Mouse (Mus musculus) forebrain, embryonic 11.5 days (tissue): ENCODE measurements around the gene Rai14. TPM values are rescaled to one million over a fixed set of nuclear protein-coding genes. Genes with fewer than 3 reads are reported as not detected.

ENCODE experiments used
- ATAC-seq: fragments of 200-750 bp; cut with Nextera tagmentation; replicated peaks from 2 replicates; pipeline ENCODE4 v1.8.0; 2017; ENCODE audit warnings: moderate TSS enrichment; ENCODE audit not compliant: low FRiP score
- DNase-seq: peaks from one replicate; pipeline ENCODE4 v3.0.0-alpha.2; 2017; ENCODE audit warnings: low spot score
- H3K27ac ChIP-seq: fragments of 300-500 bp; sonication (generic); 2 replicates; pipeline ENCODE4 v1.5.1; 2014; ENCODE audit warnings: low read depth, low read length
- H3K27me3 ChIP-seq: fragments of 300-500 bp; sonication (generic); 2 replicates; pipeline ENCODE4 v1.6.1; 2014; ENCODE audit warnings: mild to moderate bottlenecking, low read length, mixed read lengths; ENCODE audit not compliant: control insufficient read depth, insufficient read depth
- H3K36me3 ChIP-seq: fragments of 300-500 bp; sonication (generic); 2 replicates; pipeline ENCODE4 v1.6.1; 2014; ENCODE audit warnings: mild to moderate bottlenecking, low read length, moderate library complexity, mixed read lengths; ENCODE audit not compliant: control insufficient read depth, insufficient read depth
- H3K4me1 ChIP-seq: fragments of 300-500 bp; sonication (generic); replicated peaks from 2 replicates; pipeline ENCODE4 v1.6.1; 2014; ENCODE audit warnings: low read length, mixed read lengths; ENCODE audit not compliant: control insufficient read depth, insufficient read depth
- H3K4me2 ChIP-seq: fragments of 300-500 bp; sonication (generic); 2 replicates; pipeline ENCODE4 v1.6.1; 2014; ENCODE audit warnings: low read depth, mild to moderate bottlenecking, low read length, moderate library complexity, mixed read lengths; ENCODE audit not compliant: severe bottlenecking
- H3K4me3 ChIP-seq: fragments of 300-500 bp; sonication (generic); 2 replicates; pipeline ENCODE4 v1.5.1; 2014; ENCODE audit warnings: low read depth, low read length
- H3K9ac ChIP-seq: fragments of 300-500 bp; sonication (generic); 2 replicates; pipeline ENCODE4 v1.6.1; 2014; ENCODE audit warnings: low read length
- H3K9me3 ChIP-seq: fragments of 300-500 bp; sonication (generic); 2 replicates; pipeline ENCODE4 v1.6.1; 2016; ENCODE audit warnings: low read length, mixed read lengths; ENCODE audit not compliant: control insufficient read depth
- WGBS: fragments of 180-500 bp; shearing (Covaris S2); extraction: QIAGEN DNeasy Blood & Tissue Kit; methylation state at CpG from one replicate; pipeline ENCODE4 v1.1.7; 2014; 5-methylcytosine and 5-hydroxymethylcytosine counted together
- polyA plus RNA-seq: library from polyadenylated mRNA; unstranded; fragments of >200 nt; fragmentation: Nextera tagmentation; extraction: Ambion mirVana; gene quantifications from 2 replicates; pipeline ENCODE4 v1.2.1, GENCODE M21; 2014

Rai14 gene
- polyA plus RNA-seq, 1 experiment from 2014 or later: 61.5 TPM

GRCm38 (mm10) chr15:10692627-10693026, 21.8 kb downstream of the Rai14 start:
- no peak overlapping the region for H3K4me3 ChIP-seq
- no peak overlapping the region for H3K9ac ChIP-seq
- H3K4me1 ChIP-seq: peaks cover 2% of the 10 kb centered on the region; the same call in 1 of the 2 replicates
- H3K27ac ChIP-seq: no peak overlapping the region
- H3K9me3 ChIP-seq: no peaks in the 10 kb centered on the region
- no peak overlapping the region for H3K4me2 ChIP-seq
- H3K36me3 ChIP-seq: no peaks in the 10 kb centered on the region
- DNase-seq (no peak), ATAC-seq (0 out of 2 replicates have a peak, but pooled peaks have one; percentile 46)
- no peaks in the 10 kb centered on the region for H3K27me3 ChIP-seq
- WGBS: 63% methylated on average over 4 of the region's 4 CpGs

- H3K36me3 ChIP-seq: no peaks in the 10 kb centered on the region; the same call in 1 of the 2 replicates
- no peaks in the 10 kb centered on the region; the same call in 1 of the 2 replicates for H3K4me1 ChIP-seq
- 57% methylated on average over 6 of the region's 6 CpGs for WGBS
These were observed 22.9 kb downstream of the Rai14 start for GRCm38 (mm10) chr15:10691481-10691880.

DNA sequence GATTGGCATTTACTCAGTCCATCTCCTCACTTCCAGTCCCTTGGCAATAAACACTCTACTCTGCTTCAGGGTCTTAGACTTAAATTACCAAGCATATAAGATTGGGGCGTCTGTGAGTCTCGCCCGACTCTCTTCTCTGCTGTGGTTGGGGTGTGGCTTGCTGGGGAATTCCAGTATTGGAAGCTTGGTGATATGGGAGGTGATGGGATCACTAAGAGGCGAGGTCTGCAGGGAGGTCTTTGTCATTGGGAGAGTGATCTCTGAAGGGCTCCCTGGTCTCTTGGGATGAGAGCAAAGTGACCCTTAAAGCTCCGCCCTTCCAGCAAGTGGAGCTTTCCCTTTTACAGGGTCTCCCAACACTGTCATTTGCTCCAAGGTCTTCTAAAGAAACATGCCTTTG, 23.5 kb downstream of the Rai14 start:
- no peaks in the 10 kb centered on the region for H3K27me3 ChIP-seq
- no peak overlapping the region for H3K4me3 ChIP-seq
- no peaks in the 10 kb centered on the region; the same call in 1 of the 2 replicates for H3K4me1 ChIP-seq
- ATAC-seq (no peak), DNase-seq (no peak)
- WGBS: 82% methylated on average over 5 of the region's 5 CpGs
- no peak overlapping the region for H3K27ac ChIP-seq
- H3K36me3 ChIP-seq: no peaks in the 10 kb centered on the region; the same call in 1 of the 2 replicates
- no peak overlapping the region for H3K9ac ChIP-seq
- H3K4me2 ChIP-seq: no peak overlapping the region
- no peaks in the 10 kb centered on the region for H3K9me3 ChIP-seq

More at GRCm38 (mm10) chr15:10691481-10691880, 22.9 kb downstream of the Rai14 start:
- H3K27ac ChIP-seq: no peak overlapping the region
- H3K9ac ChIP-seq: no peak overlapping the region
- no peak overlapping the region for H3K4me2 ChIP-seq
- H3K4me3 ChIP-seq: no peak overlapping the region
- no peaks in the 10 kb centered on the region for H3K9me3 ChIP-seq
- H3K27me3 ChIP-seq: no peaks in the 10 kb centered on the region
- DNase-seq (no peak), ATAC-seq (no peak)

- Histone ChIP-seq H3K27ac (no peak overlapping the region), H3K9ac (no peak overlapping the region), H3K4me2 (no peak overlapping the region), H3K36me3 (no peaks in the 10 kb centered on the region; the same call in 1 of the 2 replicates), H3K4me1 (no peaks in the 10 kb centered on the region; the same call in 1 of the 2 replicates), H3K27me3 (no peaks in the 10 kb centered on the region), H3K4me3 (no peak overlapping the region), H3K9me3 (no peaks in the 10 kb centered on the region)
- ATAC-seq (no peak), DNase-seq (no peak)
- 83% methylated on average over 13 of the region's 13 CpGs for WGBS
These were observed 24.2 kb downstream of the Rai14 start for GRCm38 (mm10) chr15:10690219-10690618.

DNA sequence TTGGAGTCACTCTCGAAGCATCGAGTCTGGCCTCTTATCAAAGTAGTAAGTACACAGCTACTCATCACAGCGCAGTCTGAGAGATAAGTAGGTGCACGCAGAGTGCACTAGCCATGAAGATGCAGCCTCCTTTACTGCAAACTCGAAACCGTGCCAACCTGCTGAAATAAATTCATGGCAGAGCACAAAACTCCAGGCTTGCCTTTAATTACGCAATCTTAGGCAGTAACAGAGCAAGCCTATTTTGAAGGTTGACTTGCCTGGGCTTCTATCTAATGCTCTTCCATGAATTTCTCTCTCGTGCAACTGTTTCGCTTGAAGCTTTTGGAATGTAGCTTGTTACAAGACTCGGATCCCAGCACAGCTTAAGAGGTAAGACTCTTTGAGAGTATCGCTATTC, 25.1 kb downstream of the Rai14 start:
- no peaks in the 10 kb centered on the region; the same call in 1 of the 2 replicates for H3K36me3 ChIP-seq
- no peaks in the 10 kb centered on the region for H3K9me3 ChIP-seq
- no peak overlapping the region for H3K27ac ChIP-seq
- WGBS: 92% methylated on average over 11 of the region's 11 CpGs
- no peak overlapping the region for H3K9ac ChIP-seq
- no peak overlapping the region for H3K4me2 ChIP-seq
- H3K4me3 ChIP-seq: no peak overlapping the region
- H3K4me1 ChIP-seq: no peaks in the 10 kb centered on the region; the same call in 1 of the 2 replicates
- H3K27me3 ChIP-seq: no peaks in the 10 kb centered on the region
- no peak for DNase-seq
- ATAC-seq: no peak

DNA sequence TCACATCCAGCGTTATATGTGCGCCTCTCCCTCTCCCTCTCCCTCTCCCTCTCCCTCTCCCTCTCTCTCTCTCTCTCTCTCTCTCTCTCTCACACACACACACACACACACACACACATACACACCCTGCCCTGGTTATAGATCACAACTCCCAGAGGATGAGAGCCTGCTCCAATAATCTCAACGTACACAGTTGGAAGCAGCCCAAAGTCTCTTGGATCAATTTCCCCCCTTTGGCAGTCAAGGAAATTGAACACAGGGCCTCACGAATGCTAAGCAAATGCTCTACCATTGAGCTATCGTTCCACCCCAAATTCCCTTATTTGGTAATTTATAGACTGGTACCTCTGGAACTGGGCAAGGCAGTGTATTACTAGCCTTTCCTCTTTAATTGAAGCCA, 25.7 kb downstream of the Rai14 start:
- H3K4me2 ChIP-seq: no peak overlapping the region
- no peak overlapping the region for H3K9ac ChIP-seq
- no peaks in the 10 kb centered on the region for H3K9me3 ChIP-seq
- WGBS: 90% methylated on average over 5 of the region's 5 CpGs
- H3K36me3 ChIP-seq: no peaks in the 10 kb centered on the region; the same call in 1 of the 2 replicates
- H3K4me3 ChIP-seq: no peak overlapping the region
- no peak for ATAC-seq
- H3K4me1 ChIP-seq: no peaks in the 10 kb centered on the region; the same call in 1 of the 2 replicates
- no peak for DNase-seq
- no peaks in the 10 kb centered on the region for H3K27me3 ChIP-seq
- no peak overlapping the region for H3K27ac ChIP-seq

- Histone ChIP-seq H3K36me3 (no peaks in the 10 kb centered on the region; the same call in 1 of the 2 replicates), H3K27me3 (no peaks in the 10 kb centered on the region), H3K9me3 (no peaks in the 10 kb centered on the region), H3K9ac (no peak overlapping the region), H3K4me2 (no peak overlapping the region), H3K4me1 (no peaks in the 10 kb centered on the region), H3K27ac (no peak overlapping the region), H3K4me3 (no peak overlapping the region)
- WGBS: 53% methylated on average over 7 of the region's 7 CpGs
- DNase-seq: no peak
- no peak for ATAC-seq
These were observed 27.1 kb downstream of the Rai14 start for GRCm38 (mm10) chr15:10687365-10687764.

DNA sequence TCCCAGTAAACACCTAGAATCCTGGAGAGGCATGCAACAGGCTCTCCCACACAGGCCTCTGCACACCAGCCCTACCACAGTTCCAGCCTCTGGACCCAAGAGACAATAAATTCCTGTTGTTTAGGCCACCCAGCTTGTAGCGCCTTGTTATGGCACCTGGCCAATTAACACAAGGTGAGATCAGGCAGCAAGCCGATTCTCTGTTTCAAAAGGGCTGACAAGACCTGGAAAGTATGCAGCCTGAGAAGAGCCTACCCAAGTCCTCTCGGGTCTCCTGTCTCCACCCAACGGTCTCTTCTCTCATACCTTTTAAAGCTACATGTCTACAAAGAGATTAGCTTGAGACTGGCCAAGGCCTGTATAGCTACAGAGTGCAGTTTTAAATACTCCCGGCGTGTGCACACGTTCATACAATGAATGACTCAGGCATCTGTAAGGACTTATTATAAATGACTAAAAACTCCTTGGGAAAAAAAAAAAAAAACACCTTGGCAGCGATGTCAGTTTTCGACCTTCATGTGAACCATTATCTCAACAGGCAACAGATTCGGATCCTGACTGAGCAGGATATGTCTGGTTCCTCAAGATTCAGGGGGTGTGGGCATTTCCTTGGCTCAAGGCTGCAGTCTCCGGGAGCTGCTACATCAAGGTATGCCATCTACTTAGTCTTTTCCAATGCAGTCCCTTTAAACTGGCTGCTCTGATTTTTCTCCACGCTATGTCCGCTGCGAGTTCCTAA, 28.6 kb downstream of the Rai14 start:
- Histone ChIP-seq H3K4me1 (no peaks in the 10 kb centered on the region), H3K9ac (no peak overlapping the region), H3K36me3 (no peaks in the 10 kb centered on the region; the same call in 1 of the 2 replicates), H3K4me3 (no peak overlapping the region), H3K4me2 (no peak overlapping the region), H3K27me3 (no peaks in the 10 kb centered on the region), H3K9me3 (no peaks in the 10 kb centered on the region), H3K27ac (no peak overlapping the region)
- ATAC-seq (no peak), DNase-seq (no peak)
- 93% methylated on average over 14 of the region's 14 CpGs for WGBS
